Mouse (Mus musculus): ENCODE data around the gene Arl16. TPM values are rescaled to one million over a fixed set of nuclear protein-coding genes. Genes with fewer than 3 reads are reported as not detected.

Arl16 gene
- polyA plus RNA-seq (2017; shearing (Covaris generic)): 10 to 100 TPM; 26.3 to 36.0 TPM

DNA sequence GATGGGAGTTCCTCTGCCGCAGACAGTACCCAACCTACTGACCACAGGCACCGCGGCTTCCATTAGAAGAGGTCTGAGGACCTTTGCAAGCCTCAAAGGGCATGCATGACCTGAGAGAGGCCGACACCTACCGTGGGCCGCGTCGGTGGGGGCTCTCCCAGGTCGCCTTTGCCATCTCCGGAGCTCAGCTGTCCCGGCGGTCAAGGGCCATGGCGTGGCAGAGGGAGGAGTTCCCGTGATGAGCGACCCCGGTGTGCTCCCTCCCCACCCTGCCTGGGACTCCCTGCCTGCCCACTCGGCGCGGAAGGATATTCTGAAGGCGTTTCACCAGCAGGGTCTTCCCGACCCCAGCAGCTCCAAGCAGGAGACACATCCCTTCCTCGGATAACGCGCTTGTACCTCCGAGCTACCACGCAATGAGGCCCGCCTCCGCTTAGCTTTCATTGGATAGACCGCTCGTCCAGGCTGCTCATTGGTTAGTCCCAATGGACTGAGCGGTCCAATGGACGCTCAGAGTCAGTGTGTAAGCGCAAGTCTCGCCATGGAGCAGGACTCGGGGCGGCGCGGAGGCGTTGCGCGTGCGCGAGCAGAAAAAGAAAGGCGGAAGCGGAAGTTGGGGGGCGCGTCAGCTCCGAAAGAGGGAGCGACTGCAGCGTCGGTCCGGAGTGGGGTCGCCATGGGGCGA is at the start of gene Arl16:
Gene Arl16, minus strand, starts transcription at position 557 of the 685 bp plus-strand sequence.

DNA sequence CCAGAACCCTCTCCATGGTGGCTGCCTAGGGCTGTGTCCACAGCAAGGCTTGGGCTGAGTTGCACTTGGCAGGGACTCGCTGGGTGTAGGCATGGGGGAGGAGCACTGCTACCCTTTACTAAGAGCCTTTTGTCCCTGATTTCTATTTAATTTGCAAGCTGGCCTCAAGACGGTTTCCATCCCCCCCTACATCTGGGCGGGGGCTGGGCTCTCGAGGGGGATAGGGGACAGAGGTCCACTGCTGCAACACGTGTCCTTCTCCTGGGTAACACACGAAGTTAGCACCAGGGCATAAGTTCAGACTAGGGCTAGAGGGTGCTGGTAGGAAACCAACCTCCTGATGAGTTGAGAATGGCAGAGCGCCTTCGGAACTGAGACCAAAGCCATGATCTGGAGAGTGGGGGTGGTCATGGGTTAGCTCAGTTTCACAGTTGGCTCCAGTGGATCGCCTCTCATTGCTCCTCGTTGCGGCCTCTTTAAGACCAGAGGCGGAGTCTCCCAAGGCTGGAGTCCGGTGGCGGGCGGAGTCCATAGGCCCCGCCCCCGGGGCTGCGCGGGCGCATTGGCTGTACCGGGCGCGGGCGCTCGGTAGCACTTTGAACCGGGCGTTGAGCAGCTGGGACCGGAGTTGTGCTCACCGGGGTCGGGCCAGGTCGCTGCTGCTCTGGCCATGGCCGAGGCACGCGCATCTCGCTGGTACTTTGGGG is 24.1 kb upstream of the Arl16 start, which contains the start of gene Slc25a10:
Gene Slc25a10, plus strand, starts transcription at position 524 of the 707 bp plus-strand sequence.

DNA sequence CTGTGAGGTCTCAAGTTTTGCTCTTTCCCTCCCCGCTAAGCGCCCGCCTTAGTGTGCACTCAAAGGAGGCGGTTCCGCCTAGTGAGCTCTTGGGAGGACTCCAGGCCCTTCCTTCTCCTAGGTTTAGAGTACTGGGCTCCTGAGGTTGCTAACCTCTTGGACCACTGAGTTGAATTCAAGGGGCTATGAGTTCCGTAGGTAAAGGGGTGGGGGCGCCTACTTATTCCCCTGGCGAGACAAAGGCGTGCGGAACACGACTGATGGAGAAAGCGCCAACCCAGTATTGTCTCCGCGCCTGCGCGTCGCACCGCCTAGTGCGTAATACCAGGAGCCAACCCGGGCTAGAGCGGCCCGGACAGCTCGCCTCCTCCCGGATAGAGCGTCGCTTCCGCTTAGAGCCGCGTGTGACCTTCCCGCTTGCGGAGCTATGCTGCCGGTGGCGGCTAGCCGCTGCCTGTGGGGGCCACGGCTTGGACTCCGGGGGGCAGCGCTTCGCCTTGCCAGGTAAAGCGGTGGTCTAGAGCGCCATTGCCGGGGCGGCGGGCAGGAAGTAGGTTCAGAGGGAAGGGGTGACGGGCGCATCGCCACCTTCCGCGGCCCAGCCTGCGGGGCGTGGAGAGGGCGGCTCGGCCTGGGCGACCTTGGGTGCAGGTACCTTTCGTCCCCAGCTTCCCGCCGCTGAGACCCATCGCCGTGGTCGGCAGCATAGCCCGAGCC is 17.0 kb upstream of the Arl16 start, which contains the start of gene Mrpl12:
Gene Mrpl12, plus strand, starts transcription at position 349 of the 717 bp plus-strand sequence.

DNA sequence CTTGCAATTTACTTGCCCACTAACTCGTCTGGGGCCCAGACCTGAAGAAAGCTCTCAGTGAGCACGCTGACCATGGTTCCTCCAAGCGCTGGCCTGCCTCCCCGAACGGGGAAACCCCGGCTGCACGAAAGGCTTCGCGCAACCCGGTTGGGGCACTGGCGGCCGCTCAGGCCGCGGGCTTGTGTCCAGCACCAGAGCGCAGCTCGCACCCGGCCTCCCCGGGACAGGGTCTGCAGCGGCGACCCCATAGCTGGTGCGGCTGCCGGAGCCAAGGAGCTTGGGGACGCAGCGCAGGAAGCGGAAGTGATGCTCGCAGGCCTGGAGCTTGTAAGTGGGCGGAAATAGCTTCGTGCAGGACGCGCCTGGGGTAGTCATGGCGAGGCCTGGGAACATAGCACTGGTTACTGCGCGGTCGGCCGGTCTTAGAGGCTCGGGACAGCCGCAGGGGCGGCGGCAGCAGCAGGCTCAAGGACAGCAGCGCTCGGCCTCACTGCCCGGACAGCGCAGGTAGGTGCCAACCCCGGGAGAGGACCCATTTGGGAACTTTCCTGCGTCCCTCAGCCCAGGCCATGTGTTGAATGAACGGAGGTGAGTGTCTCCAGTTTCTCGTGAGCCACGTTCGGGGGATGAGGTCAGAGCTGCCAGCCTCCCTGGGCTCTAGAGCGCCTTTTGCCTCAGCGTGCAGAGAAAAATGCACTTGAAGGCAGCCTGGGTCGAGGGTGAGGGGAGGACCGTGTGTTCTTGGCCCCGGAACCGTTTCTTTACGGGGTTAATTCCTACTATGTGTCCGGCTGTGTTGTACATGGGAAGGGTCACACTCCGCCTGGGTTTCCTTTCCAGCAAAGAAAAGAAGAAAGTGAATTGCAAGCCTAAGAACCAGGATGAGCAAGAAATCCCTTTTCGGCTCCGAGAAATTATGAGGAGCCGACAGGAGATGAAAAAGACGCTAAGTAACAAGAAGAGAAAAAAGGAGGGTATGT is 9.3 kb downstream of the Arl16 start, which contains the start of the genes Oxld1 and Ccdc137:
Gene Oxld1, minus strand, starts transcription at position 297 of the 980 bp plus-strand sequence.
Gene Ccdc137, plus strand, starts transcription at position 344 of the 980 bp plus-strand sequence.

DNA sequence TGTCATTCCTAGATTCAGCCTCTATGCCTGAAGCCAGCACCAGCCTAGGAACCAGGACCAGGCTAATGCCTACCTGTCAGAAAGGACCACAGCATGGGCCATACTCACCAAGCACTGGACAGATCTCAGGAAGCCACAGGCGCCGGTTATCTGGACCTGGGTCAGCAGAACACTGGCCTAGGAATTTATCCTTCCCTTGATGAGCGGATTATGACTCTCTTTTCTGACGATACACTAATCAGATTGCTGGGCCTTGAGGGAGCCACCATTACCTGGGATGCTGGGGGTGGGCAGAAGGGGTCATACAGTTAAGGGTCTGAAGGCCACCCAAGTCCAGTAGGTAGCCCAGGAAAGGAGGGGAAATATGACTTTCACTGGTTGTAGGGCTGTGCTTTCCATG is 14.1 kb downstream of the Arl16 start, which contains the start of gene Pde6g:
Gene Pde6g, minus strand, starts transcription at position 195 of the 400 bp plus-strand sequence.

DNA sequence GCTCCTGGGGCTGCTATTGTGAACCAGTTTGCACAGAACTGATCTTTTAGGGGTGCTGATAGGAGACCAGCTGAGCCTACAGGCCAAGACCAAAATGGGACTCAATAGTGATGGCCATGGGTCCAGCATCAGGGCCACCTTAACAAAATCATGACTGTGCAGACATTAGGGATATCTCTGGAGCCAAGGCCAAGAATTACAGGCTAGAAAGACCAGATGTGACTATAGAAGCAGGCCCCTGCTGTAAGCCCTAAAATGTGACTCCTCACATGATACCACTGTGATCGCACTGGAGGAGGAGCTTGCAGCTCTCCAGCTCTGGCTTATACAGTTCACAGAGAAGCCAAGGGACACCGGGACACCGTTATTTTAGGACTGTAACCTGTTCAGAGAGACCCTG is 25.1 kb downstream of the Arl16 start, which contains the start of gene Tspan10:
Gene Tspan10, plus strand, starts transcription at position 301 of the 400 bp plus-strand sequence.

DNA sequence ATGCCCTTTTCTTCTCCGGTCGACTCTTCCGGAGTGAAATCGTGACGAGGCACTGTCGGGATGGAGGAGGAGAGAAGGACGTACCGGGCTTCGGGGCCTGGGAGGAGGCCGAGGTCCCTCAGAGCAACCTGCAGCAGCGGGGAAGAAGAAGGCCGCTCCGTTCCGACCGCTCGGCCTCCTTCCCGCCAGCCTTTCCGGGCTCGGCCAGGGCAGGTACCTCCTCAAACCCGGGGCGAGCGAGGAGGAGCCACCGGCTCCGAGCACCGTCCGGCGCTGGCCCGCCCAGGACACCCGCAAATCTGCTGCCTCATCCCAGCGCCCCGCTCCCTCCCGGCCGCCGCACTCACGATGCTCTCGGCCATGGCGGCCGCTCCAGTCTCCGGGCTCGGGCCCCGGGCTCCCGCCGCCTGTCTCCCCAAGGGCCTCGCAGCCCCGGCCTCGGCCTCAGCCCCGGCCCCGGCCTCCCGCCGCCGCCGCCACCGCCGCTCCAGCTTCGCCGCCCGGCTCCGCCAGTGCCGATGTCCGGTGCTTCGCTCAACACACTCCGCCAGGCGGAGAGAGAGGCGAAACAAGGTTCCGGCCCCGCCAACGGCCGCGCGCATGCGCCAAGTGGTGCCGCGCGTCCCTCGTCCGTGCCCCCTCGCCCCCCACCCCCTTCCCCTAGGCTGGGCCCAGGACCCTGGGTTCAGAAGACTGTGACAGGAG is 30.1 kb downstream of the Arl16 start, which contains the start of gene Nploc4:
Gene Nploc4, minus strand, starts transcription at position 557 of the 705 bp plus-strand sequence.

Other genes starting within 250 kb of the Arl16 start
- gene Bahcc1, start 234.7 kb downstream of the Arl16 start, polyA plus RNA-seq (2017; shearing (Covaris generic)): under 1 TPM; 0.06 to 0.73 TPM
- 1,000 to 10,000 TPM; 1,736 to 3,573 TPM for gene Actg1, start 119.1 kb downstream of the Arl16 start, polyA plus RNA-seq (2017; shearing (Covaris generic))
- gene Fscn2, start 106.1 kb downstream of the Arl16 start, polyA plus RNA-seq (2017; shearing (Covaris generic)): under 1 TPM in 1 of 2 experiments, not detected in 1; 0.42 TPM
- 10 to 100 TPM; 17.7 to 24.0 TPM for gene Faap100, start 88.8 kb downstream of the Arl16 start, polyA plus RNA-seq (2017; shearing (Covaris generic))
- 10 to 100 TPM; 29.4 to 53.4 TPM for gene Nploc4, start 29.9 kb downstream of the Arl16 start, polyA plus RNA-seq (2017; shearing (Covaris generic))
- gene Tspan10, start 25.0 kb downstream of the Arl16 start, polyA plus RNA-seq (2017; shearing (Covaris generic)): under 1 TPM in 1 of 2 experiments, not detected in 1; 0.53 TPM
- gene Pde6g, start 14.1 kb downstream of the Arl16 start, polyA plus RNA-seq (2017; shearing (Covaris generic)): under 1 TPM in 1 of 2 experiments, not detected in 1; 0.63 TPM
- gene Oxld1, start 9.5 kb downstream of the Arl16 start, polyA plus RNA-seq (2017; shearing (Covaris generic)): 10 to 100 TPM; 10.9 to 11.1 TPM
- 10 to 100 TPM; 27.4 to 32.2 TPM for gene Ccdc137, start 9.5 kb downstream of the Arl16 start, polyA plus RNA-seq (2017; shearing (Covaris generic))
- gene Mrpl12, start 17.0 kb upstream of the Arl16 start, polyA plus RNA-seq (2017; shearing (Covaris generic)): 10 to 100 TPM; 54.0 to 85.3 TPM
- 10 to 100 TPM in 1 of 2 experiments, 1 to 10 TPM in 1; 8.9 to 11.6 TPM for gene Slc25a10, start 24.2 kb upstream of the Arl16 start, polyA plus RNA-seq (2017; shearing (Covaris generic))
- gene Gcgr, start 63.1 kb upstream of the Arl16 start, polyA plus RNA-seq (2017; shearing (Covaris generic)): not detected
- gene Mcrip1, start 82.1 kb upstream of the Arl16 start, polyA plus RNA-seq (2017; shearing (Covaris generic)): 100 to 1,000 TPM; 116 to 170 TPM
- gene Ppp1r27, start 83.5 kb upstream of the Arl16 start, polyA plus RNA-seq (2017; shearing (Covaris generic)): not detected
- 100 to 1,000 TPM; 254 to 278 TPM for gene P4hb, start 105.6 kb upstream of the Arl16 start, polyA plus RNA-seq (2017; shearing (Covaris generic))
- gene Arhgdia, start 114.0 kb upstream of the Arl16 start, polyA plus RNA-seq (2017; shearing (Covaris generic)): 100 to 1,000 TPM; 711 to 836 TPM
- 100 to 1,000 TPM; 330 to 378 TPM for gene Alyref, start 130.8 kb upstream of the Arl16 start, polyA plus RNA-seq (2017; shearing (Covaris generic))
- gene Anapc11, start 130.8 kb upstream of the Arl16 start, polyA plus RNA-seq (2017; shearing (Covaris generic)): 100 to 1,000 TPM; 108 to 129 TPM
- gene Npb, start 140.9 kb upstream of the Arl16 start, polyA plus RNA-seq (2017; shearing (Covaris generic)): 1 to 10 TPM in 1 of 2 experiments, under 1 TPM in 1; 0.55 to 2.3 TPM
- gene Pcyt2, start 150.3 kb upstream of the Arl16 start, polyA plus RNA-seq (2017; shearing (Covaris generic)): 100 to 1,000 TPM; 101 to 127 TPM
- gene Sirt7, start 157.6 kb upstream of the Arl16 start, polyA plus RNA-seq (2017; shearing (Covaris generic)): 100 to 1,000 TPM; 166 to 248 TPM
- gene Mafg, start 166.0 kb upstream of the Arl16 start, polyA plus RNA-seq (2017; shearing (Covaris generic)): 10 to 100 TPM; 20.6 to 22.5 TPM
- gene Pycr1, start 176.2 kb upstream of the Arl16 start, polyA plus RNA-seq (2017; shearing (Covaris generic)): under 1 TPM; 0.23 to 0.66 TPM
- under 1 TPM; 0.36 to 0.41 TPM for gene Myadml2, start 180.6 kb upstream of the Arl16 start, polyA plus RNA-seq (2017; shearing (Covaris generic))
- not detected for gene Notum, start 193.6 kb upstream of the Arl16 start, polyA plus RNA-seq (2017; shearing (Covaris generic))
- 100 to 1,000 TPM; 160 to 177 TPM for gene Aspscr1, start 205.4 kb upstream of the Arl16 start, polyA plus RNA-seq (2017; shearing (Covaris generic))
- gene Cenpx, start 246.1 kb upstream of the Arl16 start, polyA plus RNA-seq (2017; shearing (Covaris generic)): 100 to 1,000 TPM; 104 to 146 TPM
- 10 to 100 TPM; 37.3 to 49.3 TPM for gene Lrrc45, start 246.3 kb upstream of the Arl16 start, polyA plus RNA-seq (2017; shearing (Covaris generic))